Mouse (Mus musculus) stomach, embryonic 14.5 days (tissue): ENCODE results near the gene Ablim1. TPM values are rescaled to one million over a fixed set of nuclear protein-coding genes. Genes with fewer than 3 reads are reported as not detected.

ENCODE experiments used
- ATAC-seq: fragments of 200-750 bp; cut with Nextera tagmentation; 2 replicates; pipeline ENCODE4 v1.8.0; 2017; ENCODE audit warnings: low read depth, moderate TSS enrichment; ENCODE audit not compliant: insufficient number of reproducible peaks, insufficient read depth, low FRiP score
- H3K27ac ChIP-seq: fragments of 300-500 bp; sonication (generic); 2 replicates; pipeline ENCODE4 v1.5.1; 2014; ENCODE audit warnings: mild to moderate bottlenecking, low read length, moderate library complexity, mixed read lengths
- H3K27me3 ChIP-seq: fragments of 300-500 bp; sonication (generic); 2 replicates; pipeline ENCODE4 v1.6.1; 2014; ENCODE audit warnings: low read length, control low read depth, mixed read lengths; ENCODE audit not compliant: control insufficient read depth, insufficient read depth
- H3K36me3 ChIP-seq: fragments of 300-500 bp; sonication (generic); 2 replicates; pipeline ENCODE4 v1.6.1; 2014; ENCODE audit warnings: mild to moderate bottlenecking, control low read depth, low read length, moderate library complexity, mixed read lengths; ENCODE audit not compliant: control insufficient read depth, insufficient read depth
- H3K4me1 ChIP-seq: fragments of 300-500 bp; sonication (generic); 2 replicates; pipeline ENCODE4 v1.6.1; 2014; ENCODE audit warnings: low read length, control low read depth, mixed read lengths; ENCODE audit not compliant: control insufficient read depth, insufficient read depth
- H3K4me2 ChIP-seq: fragments of 300-500 bp; sonication (generic); replicated peaks from 2 replicates; pipeline ENCODE4 v1.6.1; 2014; ENCODE audit warnings: low read depth, low read length, control low read depth
- H3K4me3 ChIP-seq: fragments of 300-500 bp; sonication (generic); 2 replicates; pipeline ENCODE4 v1.5.1; 2014; ENCODE audit warnings: low read depth, low read length, control low read depth
- H3K9ac ChIP-seq: fragments of 300-500 bp; sonication (generic); replicated peaks from 2 replicates; pipeline ENCODE4 v1.6.1; 2014; ENCODE audit warnings: low read depth, mild to moderate bottlenecking, control low read depth, low read length, moderate library complexity, mixed read lengths
- H3K9me3 ChIP-seq: fragments of 300-500 bp; sonication (generic); 2 replicates; pipeline ENCODE4 v1.6.1; 2016; ENCODE audit warnings: low read depth, low read length, control low read depth; ENCODE audit not compliant: control insufficient read depth
- WGBS: fragments of 180-500 bp; shearing (Covaris S2); extraction: QIAGEN DNeasy Blood & Tissue Kit; methylation state at CpG from one replicate; pipeline ENCODE4 v1.1.7; 2014; 5-methylcytosine and 5-hydroxymethylcytosine counted together
- polyA plus RNA-seq: library from polyadenylated mRNA; unstranded; fragments of >200 nt; fragmentation: Nextera tagmentation; extraction: Ambion mirVana; gene quantifications from 2 replicates; pipeline ENCODE4 v1.2.1, GENCODE M21; 2014

Ablim1 gene
- polyA plus RNA-seq, 1 experiment from 2014 or later = 36.9 TPM

DNA sequence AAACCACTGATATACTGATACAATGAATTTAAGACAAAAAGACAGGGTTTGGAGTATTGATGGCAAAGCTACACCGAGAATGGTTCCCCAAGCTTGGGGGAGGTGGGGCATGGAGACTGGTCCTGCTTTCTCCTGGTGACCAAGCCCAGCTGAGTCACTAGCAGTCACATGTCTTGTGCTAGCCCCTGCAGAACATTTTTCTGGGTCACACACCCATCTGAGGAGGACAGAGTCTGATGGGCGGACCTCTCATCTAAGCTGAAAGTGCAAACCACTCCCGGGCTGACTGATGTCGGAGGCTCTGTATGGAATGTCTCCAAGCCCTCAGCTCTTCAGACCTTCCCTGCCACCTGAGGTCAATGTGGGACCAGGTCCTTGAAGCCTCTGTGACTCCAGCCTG is 184.1 kb downstream of the Ablim1 start:
- no peaks in the 10 kb centered on the region for H3K9me3 ChIP-seq
- H3K27ac ChIP-seq = no peak overlapping the region
- peaks cover 4% of the 10 kb centered on the region for H3K4me1 ChIP-seq
- no peaks in the 10 kb centered on the region for H3K36me3 ChIP-seq
- no peak for ATAC-seq
- no peaks in the 10 kb centered on the region for H3K27me3 ChIP-seq
- no peak overlapping the region for H3K4me2 ChIP-seq
- no peak overlapping the region for H3K9ac ChIP-seq
- no peak overlapping the region for H3K4me3 ChIP-seq
- WGBS = 69% methylated on average over 4 of the region's 4 CpGs

DNA sequence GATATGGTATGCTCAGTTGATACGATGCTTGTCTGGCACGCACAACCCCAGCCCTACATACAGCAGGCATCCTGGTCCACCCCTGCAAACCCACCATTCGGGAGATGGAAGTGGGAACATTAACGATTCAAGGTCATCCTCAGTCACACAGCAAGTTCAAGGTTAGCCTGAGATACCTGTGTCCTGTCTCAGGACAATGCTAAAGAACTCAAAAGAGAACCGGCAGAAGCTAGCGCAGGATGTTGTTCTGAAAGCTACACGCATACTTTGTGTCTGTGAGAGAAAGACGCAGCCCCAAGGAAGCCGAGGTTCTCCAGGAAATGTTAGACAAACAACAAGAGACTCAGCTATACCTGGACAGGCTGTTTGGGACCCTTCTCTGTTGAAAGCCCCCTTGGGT is 185.0 kb downstream of the Ablim1 start:
- WGBS = 84% methylated on average over 9 of the region's 9 CpGs
- Histone ChIP-seq H3K27ac (no peak overlapping the region), H3K9me3 (no peaks in the 10 kb centered on the region), H3K9ac (no peak overlapping the region), H3K4me1 (peaks cover 3% of the 10 kb centered on the region; the same call in 1 of the 2 replicates), H3K4me3 (no peak overlapping the region), H3K4me2 (no peak overlapping the region), H3K27me3 (no peaks in the 10 kb centered on the region), H3K36me3 (no peaks in the 10 kb centered on the region)
- ATAC-seq = no peak

DNA sequence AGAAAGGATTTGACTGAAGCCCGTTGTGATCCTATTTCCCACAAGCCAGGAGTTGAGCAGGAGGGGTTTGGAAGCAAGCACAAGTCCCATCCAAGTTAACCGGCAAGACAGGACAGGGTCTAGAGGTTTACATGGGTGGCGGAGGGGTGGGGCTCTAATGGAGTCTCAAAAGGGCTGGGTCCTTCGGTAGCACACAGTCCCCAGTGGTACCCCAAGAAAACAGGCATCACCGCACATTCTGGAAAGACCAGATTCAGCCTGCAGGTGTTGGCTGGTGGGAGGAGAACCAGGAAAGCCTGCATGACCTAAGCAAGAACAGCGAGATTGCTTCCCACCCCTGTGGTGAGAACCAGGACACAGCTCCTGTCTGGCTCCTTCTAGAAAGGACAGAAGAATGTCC is 186.7 kb downstream of the Ablim1 start:
- Histone ChIP-seq H3K36me3 (no peaks in the 10 kb centered on the region), H3K9me3 (no peaks in the 10 kb centered on the region), H3K4me1 (0 out of 2 replicates have a peak, but pooled peaks cover 4% of the 10 kb centered on the region), H3K27me3 (no peaks in the 10 kb centered on the region), H3K4me3 (no peak overlapping the region), H3K27ac (no peak overlapping the region), H3K9ac (no peak overlapping the region), H3K4me2 (no peak overlapping the region)
- ATAC-seq = no peak; the same call in 1 of the 2 replicates
- WGBS = 69% methylated on average over 6 of the region's 6 CpGs

DNA sequence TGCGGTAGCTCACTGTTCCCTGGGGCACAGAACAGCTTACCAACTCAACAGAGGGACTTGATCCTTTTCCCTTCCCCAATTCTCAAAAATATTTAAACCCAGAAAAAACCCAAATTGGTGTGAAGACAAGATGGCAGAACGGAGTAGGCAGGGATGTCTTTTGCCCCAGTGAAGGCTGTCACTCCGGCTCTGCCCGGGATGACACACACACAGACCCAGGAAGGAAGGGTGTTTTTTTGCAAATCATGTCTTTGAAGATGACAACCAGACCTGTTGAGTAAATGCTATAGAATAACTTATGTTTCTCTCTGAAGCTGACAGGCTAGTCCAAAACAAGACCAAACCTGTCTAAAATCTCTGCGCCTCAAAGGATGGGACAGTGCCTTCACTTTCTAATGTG is 187.2 kb downstream of the Ablim1 start:
- Histone ChIP-seq H3K4me3 (no peak overlapping the region), H3K9ac (no peak overlapping the region), H3K27me3 (no peaks in the 10 kb centered on the region), H3K4me1 (0 out of 2 replicates have a peak, but pooled peaks cover 4% of the 10 kb centered on the region), H3K27ac (no peak overlapping the region), H3K9me3 (no peaks in the 10 kb centered on the region), H3K36me3 (no peaks in the 10 kb centered on the region), H3K4me2 (no peak overlapping the region)
- WGBS = 88% methylated on average over 5 of the region's 5 CpGs
- ATAC-seq = no peak

DNA sequence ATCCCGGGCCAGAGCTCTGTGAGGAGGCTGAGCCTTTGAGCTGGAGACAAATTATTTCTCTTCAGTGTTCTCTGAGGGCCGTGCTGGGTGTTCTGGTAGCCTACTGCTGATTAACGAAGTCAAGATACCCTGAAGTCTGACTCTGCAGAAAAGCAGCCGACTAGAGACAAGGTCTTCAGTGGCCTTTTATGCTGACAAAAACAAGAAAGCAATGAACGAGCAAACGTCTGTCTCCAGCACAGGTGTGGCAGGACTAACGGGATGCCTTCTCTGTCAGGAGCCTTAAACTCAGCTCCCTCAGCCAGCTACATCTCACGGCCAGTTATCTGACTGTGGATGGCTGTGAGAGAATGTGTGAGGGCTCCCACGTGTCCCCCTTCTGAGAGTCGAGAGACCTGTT is 187.8 kb downstream of the Ablim1 start:
- H3K36me3 ChIP-seq = no peaks in the 10 kb centered on the region
- ATAC-seq = no peak
- H3K4me1 ChIP-seq = 0 out of 2 replicates have a peak, but pooled peaks cover 4% of the 10 kb centered on the region
- H3K4me2 ChIP-seq = no peak overlapping the region
- H3K27ac ChIP-seq = no peak overlapping the region
- H3K9ac ChIP-seq = no peak overlapping the region
- H3K9me3 ChIP-seq = no peaks in the 10 kb centered on the region
- no peak overlapping the region for H3K4me3 ChIP-seq
- 72% methylated on average over 10 of the region's 10 CpGs for WGBS
- H3K27me3 ChIP-seq = no peaks in the 10 kb centered on the region

DNA sequence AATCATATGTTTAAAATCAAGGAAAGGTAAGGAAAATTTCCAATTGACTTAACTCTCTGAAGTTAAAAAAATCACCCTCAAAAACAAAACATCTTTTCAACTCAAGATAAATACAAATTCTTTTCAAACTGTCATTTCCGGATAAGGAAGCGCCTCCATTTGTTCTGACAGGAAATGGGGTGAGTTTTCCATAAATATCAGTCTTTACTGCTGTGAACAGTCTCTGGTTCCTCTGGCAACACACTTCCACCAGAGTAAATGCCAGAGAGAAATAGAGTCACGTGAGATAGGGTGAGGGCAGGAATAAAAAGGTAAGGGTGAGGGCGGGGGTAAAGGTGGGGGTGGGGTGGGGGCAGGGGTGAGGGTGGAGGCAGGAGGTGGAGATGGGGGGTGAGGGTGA is 189.8 kb downstream of the Ablim1 start:
- Histone ChIP-seq H3K36me3 (no peaks in the 10 kb centered on the region), H3K9me3 (no peaks in the 10 kb centered on the region), H3K4me2 (no peak overlapping the region), H3K4me1 (0 out of 2 replicates have a peak, but pooled peaks cover 4% of the 10 kb centered on the region), H3K27ac (no peak overlapping the region), H3K27me3 (no peaks in the 10 kb centered on the region), H3K9ac (no peak overlapping the region), H3K4me3 (no peak overlapping the region)
- no peak for ATAC-seq
- WGBS = 57% methylated on average over 4 of the region's 4 CpGs

DNA sequence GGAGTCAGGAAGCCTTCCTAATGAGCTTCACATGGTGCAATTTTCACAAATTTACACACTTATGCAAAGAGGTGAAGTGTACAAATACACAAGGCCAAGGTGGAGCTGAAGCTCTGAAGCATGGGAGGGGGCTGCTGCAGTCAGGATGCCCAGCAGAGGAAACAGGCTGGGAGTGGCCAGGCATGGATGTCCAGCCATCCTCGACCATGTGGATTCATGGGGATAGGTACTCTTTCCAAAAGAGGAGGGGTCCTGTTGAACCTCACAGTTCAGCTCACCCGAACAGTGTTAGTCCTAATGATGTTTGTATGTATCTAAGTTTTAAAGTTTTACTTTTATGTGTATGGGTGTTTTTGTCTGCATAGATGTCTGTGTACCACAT is 190.6 kb downstream of the Ablim1 start:
- no peak overlapping the region for H3K4me2 ChIP-seq
- ATAC-seq = no peak
- 78% methylated on average over 2 of the region's 2 CpGs for WGBS
- H3K27me3 ChIP-seq = no peaks in the 10 kb centered on the region
- peak overlapping the region; percentile 55; the same call in 1 of the 2 replicates for H3K27ac ChIP-seq
- peaks cover 11% of the 10 kb centered on the region; the same call in 1 of the 2 replicates for H3K4me1 ChIP-seq
- no peak overlapping the region for H3K9ac ChIP-seq
- no peaks in the 10 kb centered on the region for H3K36me3 ChIP-seq
- H3K4me3 ChIP-seq = no peak overlapping the region
- H3K9me3 ChIP-seq = no peaks in the 10 kb centered on the region

DNA sequence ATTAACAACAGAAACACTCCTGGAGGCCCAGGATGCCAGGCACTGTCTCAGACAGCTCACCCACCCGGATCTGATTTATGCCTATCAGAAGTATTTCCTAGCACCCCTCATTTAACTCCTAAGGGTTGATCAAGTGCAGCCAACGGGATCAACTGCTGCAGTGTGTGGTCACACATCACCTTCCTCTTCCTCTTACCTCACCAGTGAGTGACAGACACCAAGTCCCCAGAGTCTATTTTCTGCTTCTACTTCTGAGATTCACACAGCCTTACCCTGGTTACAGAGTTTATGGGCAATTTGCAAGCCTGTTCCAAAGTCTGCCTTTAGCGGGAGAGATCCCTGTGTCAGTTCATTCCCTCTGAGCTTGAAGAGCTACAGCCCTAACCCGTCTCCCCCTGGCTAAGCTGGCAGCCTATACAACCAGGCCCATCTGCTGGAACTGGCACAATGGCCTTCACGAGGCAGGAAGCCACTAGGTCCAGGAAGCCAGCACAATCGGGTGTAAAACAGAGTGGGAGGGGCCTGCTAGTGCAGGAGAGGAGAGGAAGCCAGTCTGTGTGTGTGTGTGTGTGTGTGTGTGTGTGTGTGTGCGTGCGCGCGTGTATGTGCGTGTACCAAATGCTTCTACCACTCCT is 191.1 kb downstream of the Ablim1 start:
- Histone ChIP-seq H3K27me3 (no peaks in the 10 kb centered on the region), H3K4me3 (no peak overlapping the region), H3K9me3 (no peaks in the 10 kb centered on the region), H3K4me1 (peaks cover 13% of the 10 kb centered on the region; the same call in 1 of the 2 replicates), H3K36me3 (no peaks in the 10 kb centered on the region), H3K9ac (no peak overlapping the region), H3K4me2 (no peak overlapping the region), H3K27ac (peak overlapping the region; percentile 55; the same call in 1 of the 2 replicates)
- no peak for ATAC-seq
- 73% methylated on average over 11 of the region's 11 CpGs for WGBS

DNA sequence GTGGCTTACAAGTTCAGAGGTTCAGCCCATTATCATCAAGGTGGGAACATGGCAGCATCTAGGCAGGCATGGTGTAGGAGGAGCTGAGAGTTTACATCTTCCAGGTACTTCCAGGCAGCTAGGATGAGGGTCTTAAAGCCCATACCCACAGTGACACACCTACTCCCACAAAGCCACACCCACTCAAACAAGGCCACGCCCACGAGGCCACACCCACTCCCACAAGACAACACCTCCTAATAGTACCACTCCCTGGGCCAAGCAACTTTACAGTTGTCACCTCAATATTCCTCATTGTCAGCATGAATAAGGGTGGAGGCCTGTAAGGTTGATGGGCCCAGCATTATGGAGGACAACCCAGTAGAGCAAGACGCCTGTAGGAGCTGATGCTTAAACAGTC is 192.5 kb downstream of the Ablim1 start:
- no peak overlapping the region for H3K4me2 ChIP-seq
- H3K27ac ChIP-seq = no peak overlapping the region
- H3K9me3 ChIP-seq = no peaks in the 10 kb centered on the region
- WGBS = 73% methylated on average over 3 of the region's 3 CpGs
- H3K9ac ChIP-seq = no peak overlapping the region
- H3K27me3 ChIP-seq = no peaks in the 10 kb centered on the region
- ATAC-seq = no peak
- H3K4me1 ChIP-seq = peaks cover 15% of the 10 kb centered on the region; the same call in 1 of the 2 replicates
- H3K36me3 ChIP-seq = no peaks in the 10 kb centered on the region
- no peak overlapping the region for H3K4me3 ChIP-seq
